Mouse (Mus musculus) brain, embryonic 14.5 days (tissue): ENCODE data around the gene Ubr7.

Experiments
- CTCF ChIP-seq: fragments of 200-500 bp; IDR thresholded peaks from 2 replicates; pipeline ENCODE4 v1.5.1; 2012; ENCODE audit warnings: inconsistent platforms, mild to moderate bottlenecking, moderate library complexity, borderline replicate concordance; ENCODE audit not compliant: insufficient read depth, insufficient read length; ENCODE audit errors: extremely low read depth
- POLR2A ChIP-seq: fragments of 200-500 bp; IDR thresholded peaks from 2 replicates; pipeline ENCODE4 v1.6.1; 2012; ENCODE audit warnings: mild to moderate bottlenecking, inconsistent platforms, borderline replicate concordance; ENCODE audit not compliant: poor library complexity, insufficient read depth, insufficient read length, severe bottlenecking; ENCODE audit errors: extremely low read depth

- no peak for TF ChIP-seq CTCF
- TF ChIP-seq POLR2A = no peak
These were observed 595 bp upstream of the Ubr7 start for GRCm38 (mm10) chr12:102757055-102757688.
